Mouse (Mus musculus) kidney, embryonic 14.5 days (tissue): Measurements from ENCODE around the gene Cryba1. TPM values are rescaled to one million over a fixed set of nuclear protein-coding genes. Genes with fewer than 3 reads are reported as not detected.

ENCODE experiments used
- ATAC-seq: fragments of 200-750 bp; cut with Nextera tagmentation; 2 replicates; pipeline ENCODE4 v1.8.0; 2017; ENCODE audit warnings: moderate number of reproducible peaks, mild to moderate bottlenecking, moderate TSS enrichment, moderate library complexity; ENCODE audit not compliant: low FRiP score, low TSS enrichment
- H3K27ac ChIP-seq: fragments of 300-500 bp; sonication (generic); 2 replicates; pipeline ENCODE4 v1.5.1; 2014; ENCODE audit warnings: low read depth, mild to moderate bottlenecking, low read length, moderate library complexity, mixed read lengths
- H3K27me3 ChIP-seq: fragments of 300-500 bp; sonication (generic); 2 replicates; pipeline ENCODE4 v1.6.1; 2014; ENCODE audit warnings: mild to moderate bottlenecking, low read length; ENCODE audit not compliant: control insufficient read depth, insufficient read depth
- H3K36me3 ChIP-seq: fragments of 300-500 bp; sonication (generic); 2 replicates; pipeline ENCODE4 v1.6.1; 2014; ENCODE audit warnings: low read length, mixed read lengths; ENCODE audit not compliant: control insufficient read depth, insufficient read depth
- H3K4me1 ChIP-seq: fragments of 300-500 bp; sonication (generic); 2 replicates; pipeline ENCODE4 v1.6.1; 2014; ENCODE audit warnings: low read length, mixed read lengths; ENCODE audit not compliant: control insufficient read depth, insufficient read depth
- H3K4me2 ChIP-seq: fragments of 300-500 bp; sonication (generic); replicated peaks from 2 replicates; pipeline ENCODE4 v1.6.1; 2014; ENCODE audit warnings: low read depth, mild to moderate bottlenecking, low read length
- H3K4me3 ChIP-seq: fragments of 300-500 bp; sonication (generic); 2 replicates; pipeline ENCODE4 v1.5.1; 2014; ENCODE audit warnings: mild to moderate bottlenecking, low read length
- H3K9ac ChIP-seq: fragments of 300-500 bp; sonication (generic); 2 replicates; pipeline ENCODE4 v1.6.1; 2014; ENCODE audit warnings: low read depth, mild to moderate bottlenecking, low read length, moderate library complexity
- H3K9me3 ChIP-seq: fragments of 300-500 bp; sonication (generic); 2 replicates; pipeline ENCODE4 v1.6.1; 2016; ENCODE audit warnings: low read length; ENCODE audit not compliant: control insufficient read depth
- WGBS: fragments of 180-500 bp; shearing (Covaris S2); extraction: QIAGEN DNeasy Blood & Tissue Kit; methylation state at CpG from one replicate; pipeline ENCODE4 v1.1.7; 2014; 5-methylcytosine and 5-hydroxymethylcytosine counted together
- polyA plus RNA-seq: library from polyadenylated mRNA; unstranded; fragments of >200 nt; fragmentation: Nextera tagmentation; extraction: Ambion mirVana; gene quantifications from 2 replicates; pipeline ENCODE4 v1.2.1, GENCODE M21; 2014

The Cryba1 gene
- polyA plus RNA-seq, 1 experiment from 2014 or later: not detected

DNA sequence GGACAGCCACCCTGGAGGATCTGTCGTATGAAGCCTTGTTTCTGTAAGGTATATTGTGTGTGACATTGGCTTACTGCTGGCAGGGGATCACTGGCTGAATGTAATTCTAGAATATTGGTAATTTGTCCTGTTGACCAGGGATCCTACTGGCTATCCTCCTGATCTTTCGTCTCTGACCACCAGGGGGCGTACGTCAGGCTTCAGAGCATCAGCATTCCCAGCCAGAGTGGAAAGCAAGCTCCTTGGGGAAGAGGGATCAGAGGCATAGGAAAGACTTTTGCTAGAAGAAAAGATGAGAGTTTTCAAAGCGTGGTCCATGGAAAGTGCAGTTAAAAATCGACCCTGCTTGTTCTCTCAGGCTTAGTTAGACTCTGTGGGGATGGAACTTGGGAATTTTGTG lies 12.2 kb upstream of the Cryba1 start:
- Histone ChIP-seq H3K4me3 (no peak overlapping the region), H3K27ac (no peak overlapping the region), H3K9me3 (no peaks in the 10 kb centered on the region), H3K4me2 (no peak overlapping the region), H3K36me3 (no peaks in the 10 kb centered on the region), H3K27me3 (no peaks in the 10 kb centered on the region), H3K9ac (no peak overlapping the region), H3K4me1 (no peaks in the 10 kb centered on the region)
- 2% methylated on average over 6 of the region's 6 CpGs for WGBS
- no peak for ATAC-seq

DNA sequence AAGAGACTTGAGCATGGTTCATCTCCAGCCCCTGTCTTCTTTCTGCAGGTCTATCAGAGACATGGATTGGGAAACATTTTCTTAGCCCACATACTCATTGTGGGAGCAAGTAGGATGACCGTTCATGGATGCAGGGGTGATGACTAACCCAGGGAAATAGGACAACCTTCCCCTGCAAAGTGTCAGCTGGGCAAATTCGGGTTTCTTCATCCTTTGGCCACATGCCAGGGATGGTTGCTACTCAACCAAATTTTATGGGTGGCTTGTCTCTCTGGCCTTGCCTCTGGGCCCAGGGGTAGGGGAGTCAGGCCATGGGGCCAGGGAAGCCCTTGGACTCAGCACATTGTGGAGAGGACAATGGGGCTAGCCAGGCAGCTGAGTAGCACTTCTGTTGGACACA lies 3.5 kb upstream of the Cryba1 start:
- H3K4me1 ChIP-seq: no peaks in the 10 kb centered on the region
- H3K27ac ChIP-seq: no peak overlapping the region
- 73% methylated on average over 2 of the region's 2 CpGs for WGBS
- no peaks in the 10 kb centered on the region for H3K36me3 ChIP-seq
- no peak overlapping the region for H3K4me2 ChIP-seq
- H3K4me3 ChIP-seq: no peak overlapping the region
- H3K9me3 ChIP-seq: no peaks in the 10 kb centered on the region
- H3K27me3 ChIP-seq: no peaks in the 10 kb centered on the region
- ATAC-seq: no peak
- no peak overlapping the region for H3K9ac ChIP-seq

DNA sequence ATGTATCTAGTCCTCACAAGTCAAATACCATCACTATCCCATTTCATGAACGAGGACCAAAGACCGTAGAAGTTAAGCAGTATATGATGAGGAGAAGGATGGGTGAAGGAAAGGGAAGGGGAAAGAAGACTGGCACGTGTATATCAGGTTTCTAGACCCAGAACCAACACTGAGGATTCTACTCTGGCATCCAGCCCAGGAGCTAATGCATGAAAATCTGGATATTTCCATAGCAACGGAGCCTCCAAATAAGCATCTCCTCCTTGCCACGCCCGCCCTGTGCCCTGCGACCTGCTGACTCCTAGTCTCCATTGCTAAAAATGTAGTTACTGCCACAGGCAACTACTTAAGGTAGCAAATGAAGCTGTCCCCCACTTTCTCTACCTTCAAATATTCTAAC lies 317 bp downstream of the Cryba1 start:
- Histone ChIP-seq H3K36me3 (no peaks in the 10 kb centered on the region), H3K27ac (no peak overlapping the region), H3K9me3 (no peaks in the 10 kb centered on the region), H3K4me2 (no peak overlapping the region), H3K9ac (no peak overlapping the region), H3K27me3 (no peaks in the 10 kb centered on the region), H3K4me1 (no peaks in the 10 kb centered on the region), H3K4me3 (no peak overlapping the region)
- WGBS: 75% methylated on average over 7 of the region's 7 CpGs
- ATAC-seq: no peak

DNA sequence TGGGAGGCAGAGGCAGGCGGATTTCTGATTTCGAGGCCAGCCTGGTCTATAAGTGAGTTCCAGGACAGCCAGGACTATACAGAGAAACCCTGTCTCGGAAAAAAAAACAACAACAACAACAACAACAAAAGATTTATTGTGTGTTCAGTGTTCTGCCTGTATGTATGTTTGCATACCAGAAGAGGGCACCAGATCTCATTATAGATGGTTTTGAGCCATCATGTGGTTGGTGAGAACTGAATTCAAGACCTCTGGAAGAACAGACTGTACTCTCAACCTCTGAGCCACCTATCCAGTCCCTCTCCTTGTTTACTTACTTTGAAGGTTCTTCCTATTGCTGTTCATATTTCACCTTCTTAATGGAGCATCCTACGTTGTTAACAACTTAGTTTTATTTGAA lies 3.7 kb downstream of the Cryba1 start:
- no peak overlapping the region for H3K4me2 ChIP-seq
- H3K9ac ChIP-seq: no peak overlapping the region
- no peaks in the 10 kb centered on the region for H3K4me1 ChIP-seq
- no peaks in the 10 kb centered on the region for H3K9me3 ChIP-seq
- WGBS: 93% methylated on average over 4 of the region's 4 CpGs
- H3K36me3 ChIP-seq: no peaks in the 10 kb centered on the region
- H3K4me3 ChIP-seq: no peak overlapping the region
- no peaks in the 10 kb centered on the region for H3K27me3 ChIP-seq
- H3K27ac ChIP-seq: no peak overlapping the region
- ATAC-seq: no peak

DNA sequence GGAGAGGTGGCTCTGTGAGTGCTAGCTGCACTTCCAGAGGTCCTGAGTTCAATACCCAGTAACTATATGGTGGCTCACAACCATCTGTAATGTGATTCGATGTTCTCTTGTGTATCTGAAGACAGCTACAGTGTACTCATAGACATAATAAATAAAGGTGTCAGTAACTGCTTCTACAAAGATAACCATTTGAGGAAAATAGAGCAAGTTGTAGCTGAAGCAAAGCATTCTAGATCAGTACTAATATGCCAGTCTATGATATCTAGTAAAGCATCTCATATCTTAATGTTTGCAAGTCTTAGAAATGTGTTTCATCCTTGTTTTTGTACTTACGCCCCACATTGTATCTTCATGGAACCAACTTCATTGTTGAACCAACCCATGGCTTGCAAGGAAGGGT lies 6.0 kb downstream of the Cryba1 start:
- Histone ChIP-seq H3K27me3 (no peaks in the 10 kb centered on the region), H3K27ac (no peak overlapping the region), H3K4me2 (no peak overlapping the region), H3K9me3 (no peaks in the 10 kb centered on the region), H3K4me1 (no peaks in the 10 kb centered on the region), H3K9ac (no peak overlapping the region), H3K36me3 (no peaks in the 10 kb centered on the region), H3K4me3 (no peak overlapping the region)
- WGBS: 94% methylated on average over 2 of the region's 2 CpGs
- ATAC-seq: no peak

DNA sequence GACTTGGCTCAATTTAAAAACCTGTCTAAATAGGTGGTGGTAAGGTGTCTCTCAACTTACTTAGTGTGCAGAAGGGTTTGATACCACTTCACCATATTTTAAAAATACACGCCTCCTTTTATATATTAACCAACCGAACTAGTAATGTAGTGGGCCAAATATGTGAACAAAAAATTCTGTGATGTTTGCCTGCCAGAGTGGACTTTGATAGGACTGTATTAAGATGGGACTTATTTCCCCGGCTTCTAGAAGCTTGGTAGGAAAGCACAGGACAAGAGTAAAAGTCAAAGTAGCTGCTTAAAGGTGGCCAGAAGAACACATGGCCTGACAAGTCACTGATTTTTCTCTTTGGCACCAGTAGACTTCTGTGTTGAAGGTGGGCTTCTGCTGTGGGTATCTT lies 11.3 kb downstream of the Cryba1 start:
- WGBS: over 99% methylated on average over 3 of the region's 3 CpGs
- peaks cover 24% of the 10 kb centered on the region; the same call in 1 of the 2 replicates for H3K36me3 ChIP-seq

DNA sequence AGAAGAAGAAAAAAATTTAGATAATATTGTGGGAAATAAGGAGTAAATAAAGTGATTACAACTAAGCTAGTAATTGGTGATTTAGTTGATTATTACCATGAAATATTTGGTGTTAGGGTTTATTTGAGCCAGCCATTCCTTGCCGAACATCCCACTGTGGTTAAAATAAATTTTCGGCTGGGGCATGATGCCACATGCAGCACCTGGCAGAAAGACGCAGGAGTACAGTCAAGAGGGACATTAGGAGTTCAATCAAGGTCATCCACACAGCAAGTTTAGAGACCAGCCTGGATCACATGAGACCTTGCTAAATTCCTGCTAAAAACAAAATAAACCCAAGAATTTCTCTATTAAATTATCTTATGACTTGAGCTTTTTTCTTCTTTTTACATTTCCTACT lies 16.0 kb downstream of the Cryba1 start:
- Histone ChIP-seq H3K4me1 (no peaks in the 10 kb centered on the region), H3K4me3 (no peak overlapping the region), H3K9me3 (no peaks in the 10 kb centered on the region), H3K27ac (no peak overlapping the region), H3K4me2 (no peak overlapping the region), H3K27me3 (no peaks in the 10 kb centered on the region), H3K9ac (no peak overlapping the region), H3K36me3 (peaks cover 44% of the 10 kb centered on the region)
- no peak for ATAC-seq
- WGBS: 77% methylated on average over 3 of the region's 3 CpGs

More for the DNA sequence above, 11.3 kb downstream of the Cryba1 start:
- Histone ChIP-seq H3K4me1 (no peaks in the 10 kb centered on the region), H3K9me3 (no peaks in the 10 kb centered on the region), H3K27me3 (no peaks in the 10 kb centered on the region), H3K4me3 (no peak overlapping the region), H3K4me2 (no peak overlapping the region), H3K27ac (no peak overlapping the region), H3K9ac (no peak overlapping the region)
- ATAC-seq: no peak

DNA sequence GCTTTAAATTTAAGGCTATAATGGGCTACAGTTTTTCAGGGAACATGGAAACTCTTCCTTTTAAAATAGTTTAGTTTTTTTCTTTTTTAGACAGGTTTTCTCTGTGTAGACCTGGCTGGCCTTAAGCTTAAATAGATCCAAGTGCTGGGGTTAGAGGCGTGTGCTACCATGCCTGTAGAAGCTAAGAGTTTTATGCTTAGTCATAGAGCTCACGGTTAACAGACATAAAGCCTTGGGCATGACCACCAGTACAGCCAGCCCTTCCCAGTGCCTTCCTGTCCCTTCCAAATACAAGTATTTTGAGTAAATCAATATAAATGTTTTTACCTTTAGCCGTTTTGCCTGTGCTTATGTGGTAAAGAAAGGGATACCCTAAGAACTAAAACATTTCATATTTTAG lies 19.2 kb downstream of the Cryba1 start:
- no peaks in the 10 kb centered on the region for H3K9me3 ChIP-seq
- H3K9ac ChIP-seq: no peak overlapping the region
- 94% methylated on average over 3 of the region's 3 CpGs for WGBS
- no peaks in the 10 kb centered on the region for H3K27me3 ChIP-seq
- ATAC-seq: no peak
- no peaks in the 10 kb centered on the region for H3K4me1 ChIP-seq
- no peak overlapping the region for H3K4me3 ChIP-seq
- peaks cover 49% of the 10 kb centered on the region for H3K36me3 ChIP-seq
- no peak overlapping the region for H3K27ac ChIP-seq
- H3K4me2 ChIP-seq: no peak overlapping the region

DNA sequence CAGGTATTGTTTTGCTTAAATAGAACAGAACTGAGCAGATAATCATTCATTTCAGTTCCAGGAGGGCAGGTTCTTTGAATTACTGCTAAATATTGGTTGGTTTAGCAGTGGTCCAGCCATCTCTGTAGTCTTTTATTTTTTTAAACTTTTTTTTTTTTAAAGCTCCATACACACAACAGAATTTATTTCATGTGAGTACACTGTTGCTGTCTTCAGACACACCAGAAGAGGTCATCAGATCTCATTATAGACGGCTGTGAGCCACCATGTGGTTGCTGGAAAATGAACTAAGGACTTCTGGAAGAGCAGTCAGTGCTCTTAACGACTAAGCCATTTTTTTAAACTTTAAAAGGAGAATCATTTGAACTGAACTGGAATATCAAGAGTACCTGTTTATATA lies 27.9 kb downstream of the Cryba1 start:
- WGBS: 75% methylated on average over 2 of the region's 2 CpGs
- no peaks in the 10 kb centered on the region for H3K9me3 ChIP-seq
- H3K36me3 ChIP-seq: peaks cover 67% of the 10 kb centered on the region
- no peak overlapping the region for H3K4me3 ChIP-seq
- no peak overlapping the region for H3K4me2 ChIP-seq
- no peak for ATAC-seq
- no peak overlapping the region for H3K27ac ChIP-seq
- H3K4me1 ChIP-seq: no peaks in the 10 kb centered on the region
- H3K27me3 ChIP-seq: no peaks in the 10 kb centered on the region
- H3K9ac ChIP-seq: no peak overlapping the region

DNA sequence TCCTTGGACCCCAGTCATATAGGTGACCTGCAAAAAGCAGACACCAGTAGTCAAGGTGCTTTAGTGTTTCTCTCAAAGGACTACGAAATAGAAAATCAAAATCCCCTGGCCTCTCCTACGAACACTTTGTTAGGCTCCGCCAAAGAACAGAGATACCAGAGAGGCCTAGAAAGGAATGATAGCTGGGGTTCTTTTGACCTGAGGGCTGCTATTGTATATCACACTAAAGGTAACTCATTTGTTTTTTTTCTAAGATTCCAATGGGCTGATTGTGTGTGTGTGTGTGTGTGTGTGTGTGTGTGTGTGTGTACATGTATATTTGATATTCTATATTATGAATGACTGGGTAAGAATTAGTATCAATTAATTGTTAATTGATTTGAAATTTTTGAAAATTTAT lies 32.1 kb downstream of the Cryba1 start:
- 94% methylated on average over 3 of the region's 3 CpGs for WGBS
- H3K27me3 ChIP-seq: no peaks in the 10 kb centered on the region

More for the DNA sequence above, 32.1 kb downstream of the Cryba1 start:
- ATAC-seq: no peak
- Histone ChIP-seq H3K4me3 (no peak overlapping the region), H3K9ac (no peak overlapping the region), H3K27ac (no peak overlapping the region), H3K36me3 (peaks cover 59% of the 10 kb centered on the region), H3K4me2 (no peak overlapping the region), H3K9me3 (no peaks in the 10 kb centered on the region), H3K4me1 (peaks cover 7% of the 10 kb centered on the region)
